16 mouse cellular contexts compared by ENCODE assay signal in the genomic region with DNA sequence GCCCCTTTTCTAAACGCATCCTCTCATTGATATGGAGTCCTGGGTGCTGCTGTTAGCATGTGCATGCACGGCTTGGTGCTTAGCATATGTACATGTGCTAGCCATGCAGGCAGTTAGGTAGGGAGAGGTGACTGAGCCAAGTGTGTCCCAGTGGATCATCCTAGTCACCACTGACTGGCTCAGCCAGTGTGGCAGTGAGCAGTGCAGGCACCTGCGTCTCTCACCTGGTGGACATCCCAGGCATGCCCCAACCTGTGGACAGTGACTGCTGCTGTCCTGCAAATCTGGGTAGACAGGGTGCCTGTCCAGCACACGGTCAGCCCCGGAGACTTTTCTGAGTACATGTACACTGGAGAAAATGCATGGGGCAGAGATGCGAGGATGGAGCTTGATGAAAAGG. TPM values are rescaled to one million over a fixed set of nuclear protein-coding genes. Genes with fewer than 3 reads are reported as not detected.
DNase-seq lines count a peak whose midpoint lies in the region; ATAC-seq and TF ChIP-seq lines count a peak whose summit lies in the region.
"Had no signal": no experiment of that assay in that cellular context is flagged by ENCODE, and none has a peak within 500 bp of the region (broad histone marks: within the 10 kb centered on the region; RNA-seq: fewer than 3 reads in every experiment).

No protein-coding gene starts in this region.

- no peaks in the 10 kb centered on the region for H3K36me3 ChIP-seq in forebrain, embryonic 16.5 days (ENCODE audit: control insufficient read depth, insufficient read depth)
- peaks cover 11% of the 10 kb centered on the region; the same call in 1 of the 2 replicates for H3K36me3 ChIP-seq in forebrain, embryonic 14.5 days (ENCODE audit: control insufficient read depth, insufficient read depth, low read length)
- H3K36me3 ChIP-seq in hindbrain, embryonic 16.5 days (ENCODE audit: control insufficient read depth, insufficient read depth, low read length), result no peaks in the 10 kb centered on the region
- H3K36me3 ChIP-seq: G1E had no signal

- WGBS in forebrain, embryonic 16.5 days, result 94% methylated on average over 6 of the region's 6 CpGs
- WGBS in forebrain, embryonic 14.5 days, result 94% methylated on average over 6 of the region's 6 CpGs
- 96% methylated on average over 6 of the region's 6 CpGs for WGBS in hindbrain, embryonic 16.5 days
- 94% methylated on average over 6 of the region's 6 CpGs for WGBS in olfactory bulb, adult 2 months

- no peaks in the 10 kb centered on the region for H3K27me3 ChIP-seq in forebrain, embryonic 16.5 days (replicated peaks; ENCODE audit: control insufficient read depth, insufficient read depth, low read length)
- H3K27me3 ChIP-seq in forebrain, embryonic 14.5 days (replicated peaks; ENCODE audit: control insufficient read depth, insufficient read depth, low read length), result no peaks in the 10 kb centered on the region
- no peaks in the 10 kb centered on the region for H3K27me3 ChIP-seq in hindbrain, embryonic 16.5 days (replicated peaks; ENCODE audit: control insufficient read depth, insufficient read depth, low read length)
- H3K27me3 ChIP-seq: limb, embryonic 12.5 days; neural tube, embryonic 12.5 days had no signal

- H3K4me2 ChIP-seq in forebrain, embryonic 16.5 days (ENCODE audit: low read length), result no peak overlapping the region
- H3K4me2 ChIP-seq in forebrain, embryonic 14.5 days (ENCODE audit: low read length), result no peak overlapping the region
- H3K4me2 ChIP-seq in hindbrain, embryonic 16.5 days (ENCODE audit: low read length), result no peak overlapping the region
- H3K4me2 ChIP-seq: neural tube, embryonic 12.5 days had no signal

- intact Hi-C loops in left cerebral cortex, adult 2 months (cut with DNase I), result no loop called here
- intact Hi-C loops in left cerebral cortex, postnatal 14 days (cut with DNase I), result no loop called here

- H3K27ac ChIP-seq in forebrain, embryonic 16.5 days (ENCODE audit: low read length), result peak overlapping the region; percentile 91
- H3K27ac ChIP-seq in forebrain, embryonic 14.5 days (ENCODE audit: low read depth, low read length), result no peak overlapping the region; the same call in 1 of the 2 replicates
- H3K27ac ChIP-seq in left cerebral cortex, adult 2 months, result peak overlapping the region; percentile 92; the same call in 1 of the 2 replicates
- H3K27ac ChIP-seq in hindbrain, embryonic 16.5 days (ENCODE audit: low read depth, low read length), result peak overlapping the region; percentile 80; the same call in 1 of the 2 replicates
- H3K27ac ChIP-seq in olfactory bulb, adult 2 months (ENCODE audit: insufficient read depth, low read depth, low read length), result peak overlapping the region; percentile 90
- H3K27ac ChIP-seq: neural tube, embryonic 12.5 days had no signal

- no peak for TF ChIP-seq POLR2A in olfactory bulb, adult 2 months (IDR thresholded peaks at IDR 0.05; ENCODE audit: insufficient read depth, low read depth, low read length)

- H3K9me3 ChIP-seq in forebrain, embryonic 16.5 days (ENCODE audit: control insufficient read depth, low read length), result no peaks in the 10 kb centered on the region
- no peaks in the 10 kb centered on the region for H3K9me3 ChIP-seq in forebrain, embryonic 14.5 days (replicated peaks; ENCODE audit: control insufficient read depth, low read length)
- no peaks in the 10 kb centered on the region for H3K9me3 ChIP-seq in hindbrain, embryonic 16.5 days (ENCODE audit: control insufficient read depth, low read length)
- H3K9me3 ChIP-seq: G1E; limb, embryonic 12.5 days; neural tube, embryonic 12.5 days had no signal

- H3K4me1 ChIP-seq in forebrain, embryonic 16.5 days (replicated peaks; ENCODE audit: control insufficient read depth, insufficient read depth, low read length), result peaks cover 25% of the 10 kb centered on the region
- H3K4me1 ChIP-seq in forebrain, embryonic 14.5 days (ENCODE audit: control insufficient read depth, insufficient read depth, low read length), result peaks cover 10% of the 10 kb centered on the region; the same call in 1 of the 2 replicates
- H3K4me1 ChIP-seq in hindbrain, embryonic 16.5 days (ENCODE audit: control insufficient read depth, insufficient read depth, low read depth, low read length), result peaks cover 26% of the 10 kb centered on the region
- H3K4me1 ChIP-seq in olfactory bulb, adult 2 months (ENCODE audit: control insufficient read depth, insufficient read depth, low read length), result peaks cover 57% of the 10 kb centered on the region

- TF ChIP-seq CTCF in left cerebral cortex, adult 2 months (IDR thresholded peaks at IDR 0.05), result no peak
- TF ChIP-seq CTCF in olfactory bulb, adult 2 months (IDR thresholded peaks at IDR 0.05; ENCODE audit: insufficient read depth, low read depth, low read length), result no peak

- no peak overlapping the region for H3K9ac ChIP-seq in forebrain, embryonic 16.5 days (replicated peaks; ENCODE audit: low read depth, low read length)
- H3K9ac ChIP-seq in forebrain, embryonic 14.5 days (ENCODE audit: low read length), result no peak overlapping the region
- no peak overlapping the region for H3K9ac ChIP-seq in hindbrain, embryonic 16.5 days (ENCODE audit: low read depth, low read length)
- H3K9ac ChIP-seq: neural tube, embryonic 12.5 days had no signal

- no peak for DNase-seq in forebrain, embryonic 14.5 days (ENCODE audit: low spot score)
- no peak for DNase-seq in left cerebral cortex, adult 2 months (ENCODE audit: extremely low spot score in 1 of 2, low spot score in 2 of 2)
- no peak for DNase-seq in left cerebral cortex, postnatal 14 days (ENCODE audit: low spot score in 2 of 2)
- DNase-seq in cerebellum, postnatal 36 days, result no peak
- DNase-seq: cerebellum, adult 8-10 months; embryo, embryonic 11 days; kidney, postnatal 10 days; lung, adult 2 months; thymus, postnatal 14 days had no signal

- no peak overlapping the region for H3K4me3 ChIP-seq in forebrain, embryonic 16.5 days (replicated peaks; ENCODE audit: low read length)
- no peak overlapping the region for H3K4me3 ChIP-seq in forebrain, embryonic 14.5 days (ENCODE audit: low read depth, low read length)
- H3K4me3 ChIP-seq in left cerebral cortex, adult 2 months, result no peak overlapping the region
- H3K4me3 ChIP-seq in hindbrain, embryonic 16.5 days (ENCODE audit: low read length), result no peak overlapping the region
- no peak overlapping the region for H3K4me3 ChIP-seq in olfactory bulb, adult 2 months (ENCODE audit: insufficient read depth, low read depth, low read length)
- H3K4me3 ChIP-seq: limb, embryonic 12.5 days; neural tube, embryonic 12.5 days had no signal

- ATAC-seq in forebrain, embryonic 16.5 days, result no peak
- ATAC-seq in forebrain, embryonic 14.5 days, result no peak
- no peak for ATAC-seq in hindbrain, embryonic 16.5 days
- ATAC-seq in cerebellum, adult (ENCODE audit: insufficient number of reproducible peaks, low FRiP score, low TSS enrichment), result no peak

RNA-seq across cellular contexts. Expression of gene Cep295nl, which starts 13.8 kb away (rescaled TPM):
- polyA plus RNA-seq in forebrain, embryonic 16.5 days (2015; fragmentation: Nextera tagmentation; extraction: Ambion mirVana), result 0.14 and 0.35 TPM in 2 replicates
- 0.11 TPM in 2 replicates for polyA plus RNA-seq in forebrain, embryonic 14.5 days (2014; fragmentation: Nextera tagmentation; extraction: Ambion mirVana)
- total RNA-seq in left cerebral cortex, adult 2 months (2021), result 1 to 10 TPM; 1.5 to 1.8 TPM
- total RNA-seq in left cerebral cortex, postnatal 14 days (2021), result 1 to 10 TPM; 1.2 to 1.3 TPM
- 0.15 and 0.17 TPM in 2 replicates for polyA plus RNA-seq in hindbrain, embryonic 16.5 days (2015; fragmentation: Nextera tagmentation; extraction: Ambion mirVana)
- polyA plus RNA-seq in olfactory bulb, adult 2 months (2012; ENCODE audit: insufficient read depth, insufficient read length, low replicate concordance, missing spikeins), result not detected in 2 replicates
- polyA plus RNA-seq: G1E had no signal

RNA-seq across cellular contexts. Expression of gene Timp2, which starts 27.0 kb away (rescaled TPM):
- 79.8 and 79.9 TPM in 2 replicates for polyA plus RNA-seq in forebrain, embryonic 16.5 days (2015; fragmentation: Nextera tagmentation; extraction: Ambion mirVana)
- 62.9 and 71.7 TPM in 2 replicates for polyA plus RNA-seq in forebrain, embryonic 14.5 days (2014; fragmentation: Nextera tagmentation; extraction: Ambion mirVana)
- total RNA-seq in left cerebral cortex, adult 2 months (2021), result 100 to 1,000 TPM; 221 to 255 TPM
- 100 to 1,000 TPM; 287 to 330 TPM for total RNA-seq in left cerebral cortex, postnatal 14 days (2021)
- polyA plus RNA-seq in hindbrain, embryonic 16.5 days (2015; fragmentation: Nextera tagmentation; extraction: Ambion mirVana), result 95.2 and 97.8 TPM in 2 replicates
- polyA plus RNA-seq in olfactory bulb, adult 2 months (2012; ENCODE audit: insufficient read depth, insufficient read length, low replicate concordance, missing spikeins), result 247 and 441 TPM in 2 replicates
- total RNA-seq: G1E had no signal
- polyA plus RNA-seq: G1E had no signal

RNA-seq across cellular contexts. Expression of gene Usp36, which starts 38.5 kb away (rescaled TPM):
- polyA plus RNA-seq in forebrain, embryonic 16.5 days (2015; fragmentation: Nextera tagmentation; extraction: Ambion mirVana), result 15.8 and 20.2 TPM in 2 replicates
- polyA plus RNA-seq in forebrain, embryonic 14.5 days (2014; fragmentation: Nextera tagmentation; extraction: Ambion mirVana), result 7.1 and 8.7 TPM in 2 replicates
- total RNA-seq in left cerebral cortex, adult 2 months (2021), result 10 to 100 TPM; 32.1 to 33.1 TPM
- 10 to 100 TPM; 24.8 to 26.3 TPM for total RNA-seq in left cerebral cortex, postnatal 14 days (2021)
- polyA plus RNA-seq in hindbrain, embryonic 16.5 days (2015; fragmentation: Nextera tagmentation; extraction: Ambion mirVana), result 15.2 and 18.9 TPM in 2 replicates
- polyA plus RNA-seq in olfactory bulb, adult 2 months (2012; ENCODE audit: insufficient read depth, insufficient read length, low replicate concordance, missing spikeins), result not detected in 2 replicates
